Mouse (Mus musculus) layer of hippocampus, adult 18-20 months (tissue): ENCODE measurements around the gene Nt5c2. TPM values are rescaled to one million over a fixed set of nuclear protein-coding genes. Genes with fewer than 3 reads are reported as not detected.
A peak's percentile ranks its signal among the peaks of the same experiment; 100 is the strongest.

Experiments
- DNase-seq, 2 experiments: peaks; one replicate each; pipeline ENCODE4 v3.0.0; 2022; ENCODE audit warnings: low spot score in 2 of 2
- long read RNA-seq: library from polyadenylated mRNA; stranded (forward); transcript quantifications from one replicate; pipeline ENCODE4 v2.0.0, GENCODE M21; 2021
- total RNA-seq, 2 experiments: library from RNA; stranded (reverse); gene quantifications; 2 replicates each; pipeline ENCODE4 v1.2.3; 2021

The Nt5c2 gene
- 10 to 100 TPM; 75.5 to 78.5 TPM for total RNA-seq
- long read RNA-seq, transcript Nt5c2-202 (18 exons, 3,728 nt) = minor isoform, 15 of 104 reads
- long read RNA-seq, transcript Nt5c2-203 (18 exons, 3,148 nt) = major isoform, 54 of 104 reads
- long read RNA-seq, partial matches to known transcripts = 7 of 104 reads
- long read RNA-seq, other reads (novel, unspliced or antisense) = 27 of 104 reads

DNA sequence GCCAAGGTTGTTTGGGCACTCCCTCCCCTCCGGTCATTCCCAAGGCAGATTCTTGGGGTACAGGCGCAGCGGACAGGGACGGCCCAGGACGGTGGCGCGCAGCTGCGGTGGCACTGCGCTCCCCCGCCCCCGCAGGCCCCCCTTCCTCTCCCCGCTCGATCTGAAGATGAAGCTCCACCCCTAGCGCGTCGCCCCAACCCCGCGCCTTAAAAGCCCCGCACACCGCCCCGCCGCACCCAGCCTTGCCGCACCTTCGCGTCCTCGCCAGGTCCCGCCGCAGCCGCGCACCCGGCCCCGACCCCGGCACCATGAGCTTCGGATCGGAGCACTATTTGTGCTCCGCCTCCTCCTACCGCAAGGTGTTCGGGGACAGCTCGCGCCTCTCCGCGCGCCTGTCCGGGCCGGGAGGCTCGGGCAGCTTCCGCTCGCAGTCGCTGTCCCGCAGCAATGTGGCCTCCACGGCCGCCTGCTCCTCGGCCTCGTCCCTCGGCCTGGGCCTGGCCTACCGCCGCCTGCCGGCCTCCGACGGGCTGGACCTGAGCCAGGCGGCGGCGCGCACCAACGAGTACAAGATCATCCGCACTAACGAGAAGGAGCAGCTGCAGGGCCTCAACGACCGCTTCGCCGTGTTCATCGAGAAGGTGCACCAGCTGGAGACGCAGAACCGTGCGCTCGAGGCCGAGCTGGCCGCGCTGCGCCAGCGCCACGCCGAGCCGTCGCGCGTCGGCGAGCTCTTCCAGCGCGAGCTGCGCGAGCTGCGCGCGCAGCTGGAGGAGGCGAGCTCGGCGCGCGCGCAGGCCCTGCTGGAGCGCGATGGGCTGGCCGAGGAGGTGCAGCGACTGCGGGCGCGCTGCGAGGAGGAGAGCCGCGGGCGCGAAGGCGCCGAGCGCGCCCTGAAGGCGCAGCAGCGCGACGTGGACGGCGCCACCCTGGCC is at the start of gene Nt5c2, which contains the start of gene Ina:
Nt5c2 (minus strand) TSS at position 707 of the 935 bp plus-strand sequence.
Ina (plus strand) TSS at position 252 of the 935 bp plus-strand sequence.
- peak; percentile 64 to 80 for DNase-seq

DNA sequence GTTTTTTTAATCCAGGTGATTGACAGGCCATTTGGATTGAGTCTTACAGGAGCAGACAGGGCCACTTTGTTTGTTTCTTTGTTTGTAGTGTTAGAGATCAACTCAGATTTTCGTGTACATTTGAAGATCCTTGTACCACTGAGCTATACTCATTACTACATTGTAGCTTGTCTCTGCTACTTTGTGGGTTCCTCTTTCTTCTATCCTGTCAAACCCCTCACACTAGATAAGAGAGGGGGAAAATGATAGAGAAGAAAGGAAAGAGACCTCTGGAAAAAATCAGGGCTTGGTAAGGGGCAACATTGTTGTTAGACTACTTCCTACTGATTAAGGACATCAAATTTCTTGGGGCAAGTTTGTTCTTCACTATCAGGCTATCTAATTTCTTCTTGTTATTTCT is 42.7 kb upstream of the Nt5c2 start:
- DNase-seq = no peak

GRCm38 (mm10) chr19:47053471-47053870 is 38.5 kb upstream of the Nt5c2 start:
- DNase-seq = no peak

GRCm38 (mm10) chr19:47052927-47053326 is 38.0 kb upstream of the Nt5c2 start:
- no peak for DNase-seq

DNA sequence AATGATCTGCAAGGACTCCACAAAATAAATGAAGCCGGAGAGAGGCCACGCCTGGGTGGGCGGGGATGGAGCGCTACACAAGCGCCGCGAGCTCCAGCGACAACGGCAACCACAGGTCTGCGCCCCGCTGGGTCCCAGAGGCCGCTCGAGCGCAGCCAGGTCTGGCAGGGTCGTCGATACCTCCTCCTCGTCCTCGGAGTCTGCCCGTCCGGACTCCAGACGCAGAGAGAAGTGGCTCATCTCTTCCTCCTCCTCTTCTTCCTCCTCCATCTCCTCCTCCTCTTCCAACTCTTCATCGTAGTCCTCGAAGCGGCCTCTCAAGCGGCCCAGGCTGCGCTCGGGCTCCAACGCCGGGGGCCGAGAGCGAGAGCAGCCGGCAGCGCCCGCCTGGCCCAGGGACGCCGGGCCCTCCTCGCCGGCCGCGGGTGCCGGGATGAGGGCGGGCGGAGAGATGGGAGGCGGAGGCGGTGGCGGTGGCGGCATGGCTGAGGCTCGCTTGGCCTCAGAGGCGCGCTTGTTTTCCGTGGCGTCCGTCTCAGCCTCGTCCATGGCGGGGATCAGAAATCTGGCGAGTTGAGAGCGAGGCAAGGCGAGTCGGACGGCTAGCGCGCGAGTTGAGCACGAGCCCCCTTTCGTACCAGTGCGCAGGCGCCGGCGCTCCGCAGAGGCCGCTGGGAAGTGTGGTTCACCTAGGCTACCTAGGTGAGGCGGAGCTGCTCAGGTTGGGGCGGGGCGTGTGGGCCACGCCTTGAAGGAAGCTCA is 35.5 kb upstream of the Nt5c2 start, which contains the start of gene Pcgf6:
Pcgf6 (minus strand) TSS at position 636 of the 762 bp plus-strand sequence.
- peak; percentile 74 to 85 for DNase-seq

GRCm38 (mm10) chr19:47049840-47050239 is 34.9 kb upstream of the Nt5c2 start:
- no peak for DNase-seq

- no peak for DNase-seq
These were observed 34.1 kb upstream of the Nt5c2 start for GRCm38 (mm10) chr19:47049061-47049460.

DNA sequence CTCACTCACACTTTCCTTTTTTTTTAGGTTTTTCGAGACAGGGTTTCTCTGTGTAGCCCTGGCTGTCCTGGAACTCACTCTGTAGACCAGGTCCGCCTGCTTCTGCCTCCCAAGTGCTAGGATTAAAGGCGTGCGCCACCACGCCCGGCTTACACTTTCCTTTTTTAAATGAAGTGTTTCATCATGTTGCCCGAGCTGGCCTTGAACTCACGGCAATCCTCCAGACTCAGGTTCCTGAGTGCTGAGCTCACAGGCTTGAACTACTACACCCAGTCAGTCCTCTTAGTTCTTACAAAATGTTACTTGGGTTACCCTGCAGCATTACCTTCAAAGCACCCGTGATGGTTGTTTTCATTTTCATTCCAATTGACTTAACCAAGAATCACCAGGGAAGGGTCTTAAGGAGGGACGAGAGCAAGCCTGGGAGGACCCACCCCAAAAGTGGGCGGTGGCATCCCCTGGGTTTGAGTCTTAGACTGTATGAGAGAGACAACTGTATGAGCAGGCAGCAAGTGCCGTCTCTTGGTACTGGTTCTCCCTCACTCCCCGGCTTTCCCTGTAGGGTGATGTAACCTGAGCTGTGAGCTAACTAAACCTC is 32.4 kb upstream of the Nt5c2 start:
- DNase-seq = no peak

- DNase-seq = no peak
These were observed 31.4 kb upstream of the Nt5c2 start for GRCm38 (mm10) chr19:47046343-47046742.

- no peak for DNase-seq
These were observed 28.7 kb upstream of the Nt5c2 start for GRCm38 (mm10) chr19:47043608-47044007.

DNA sequence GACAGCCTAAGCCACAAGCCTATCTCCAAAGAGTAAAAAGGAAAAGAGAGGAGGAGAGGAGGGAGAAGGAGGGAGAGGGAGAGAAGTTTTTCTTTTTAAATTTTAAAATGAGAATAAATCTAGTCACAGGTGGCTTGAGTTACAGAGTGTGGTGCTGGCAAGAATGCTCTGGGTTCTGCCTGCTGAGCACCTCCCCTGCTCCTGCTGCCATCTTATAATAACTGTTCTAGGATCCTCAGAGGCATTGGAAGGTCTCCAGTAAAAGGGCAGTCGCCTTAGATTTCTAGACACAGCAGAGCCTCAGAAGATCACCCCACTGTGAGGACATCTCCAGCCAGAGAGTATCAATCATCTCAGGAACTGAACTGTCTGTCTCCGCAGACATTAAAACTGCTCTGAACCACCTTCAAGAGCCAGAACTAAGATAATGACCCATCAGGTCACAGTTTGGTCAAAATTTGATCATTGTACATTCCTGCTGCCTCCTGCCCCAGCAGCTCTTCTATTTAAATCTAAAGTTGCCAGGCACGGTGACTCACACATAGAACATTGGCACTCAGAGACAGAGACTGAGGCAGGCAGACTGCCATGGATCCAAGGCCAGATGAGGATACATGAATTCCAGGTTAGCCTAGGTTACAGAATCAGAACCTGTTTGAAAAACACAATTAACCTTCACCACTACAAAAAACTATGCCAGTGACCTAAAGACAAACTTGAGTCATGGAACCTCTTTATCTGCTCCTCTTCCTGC is 25.9 kb upstream of the Nt5c2 start:
- peak in 1 of 2 experiments; percentile 67 for DNase-seq

DNA sequence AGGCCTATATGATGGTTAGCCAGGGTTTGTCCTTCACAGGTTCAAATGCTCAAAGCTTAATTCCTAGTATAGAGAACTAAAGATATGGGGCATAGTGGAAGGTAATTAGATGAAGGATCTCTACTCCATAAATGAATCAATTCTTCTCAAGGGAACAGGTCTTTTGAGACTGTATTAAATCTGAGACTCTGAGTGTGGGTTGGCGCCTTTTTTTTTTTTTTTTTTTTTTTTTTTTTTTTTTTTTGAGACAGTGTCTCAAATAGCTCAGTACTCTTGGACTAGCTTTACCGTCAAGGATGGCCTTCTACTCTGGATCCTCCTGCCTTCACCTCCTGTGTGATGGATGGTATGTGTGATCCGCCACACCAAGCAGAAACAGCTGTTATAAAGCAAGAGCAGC is 21.6 kb upstream of the Nt5c2 start:
- DNase-seq = no peak

DNA sequence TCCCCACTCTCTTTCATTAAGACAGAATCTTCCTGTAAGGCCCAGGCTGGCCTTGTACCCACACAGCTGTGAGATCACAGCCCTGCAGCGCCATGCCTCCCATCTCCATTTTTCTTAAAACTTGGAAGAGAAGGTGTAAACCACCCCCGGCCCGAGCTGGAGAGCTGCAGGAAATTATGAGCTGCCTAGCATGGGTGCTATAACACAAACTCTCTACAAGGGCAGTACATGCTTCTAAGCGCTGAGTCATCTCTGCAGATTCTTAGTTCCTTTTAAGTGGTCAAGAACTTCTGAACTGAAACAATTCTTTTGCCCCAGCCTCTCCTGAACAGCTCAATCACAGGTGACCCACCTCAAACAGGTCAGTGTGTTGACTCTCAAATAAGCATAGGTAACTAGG is 20.0 kb upstream of the Nt5c2 start:
- no peak for DNase-seq

- peak; percentile 37 to 78 for DNase-seq
These were observed 16.8 kb upstream of the Nt5c2 start for GRCm38 (mm10) chr19:47031770-47032169.

DNA sequence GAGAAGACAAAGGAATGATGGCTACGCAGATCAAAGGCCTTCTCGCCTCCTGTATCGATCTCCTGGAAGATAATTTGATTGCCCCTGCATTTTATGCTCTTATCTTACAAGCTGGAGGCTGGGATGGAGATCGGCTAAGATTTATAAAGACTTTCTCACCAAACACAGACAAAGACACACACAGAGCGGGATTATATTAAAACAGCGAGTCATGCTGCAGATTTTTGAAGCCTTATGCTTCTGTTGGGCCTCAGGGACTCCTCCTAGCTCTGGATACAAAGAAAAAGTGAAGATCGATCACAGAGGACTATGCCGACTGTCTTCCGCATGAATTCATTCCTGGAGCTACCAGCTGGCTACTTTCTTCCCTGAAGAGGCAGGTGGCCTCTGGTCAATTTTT is 14.8 kb upstream of the Nt5c2 start:
- no peak for DNase-seq

DNA sequence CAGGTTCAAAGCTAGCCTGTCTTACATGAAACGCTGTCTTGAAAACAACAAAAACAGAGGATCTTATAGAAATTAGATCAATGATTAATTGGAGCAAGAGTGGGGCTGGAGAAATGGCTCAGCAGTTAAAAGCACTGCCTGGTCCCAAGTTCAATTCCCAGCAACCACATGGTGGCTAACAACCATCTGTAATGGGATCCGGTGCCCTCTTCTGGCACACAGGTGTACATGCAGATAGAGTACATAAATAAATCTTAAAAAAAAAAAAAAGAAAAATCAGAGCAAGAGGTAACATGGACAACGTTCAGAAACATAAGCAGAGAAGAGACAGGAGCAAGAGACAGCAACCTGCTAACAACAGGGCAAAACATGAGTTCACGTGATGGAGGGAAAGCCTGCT is 11.6 kb upstream of the Nt5c2 start:
- no peak for DNase-seq

GRCm38 (mm10) chr19:47024954-47025353 is 10.0 kb upstream of the Nt5c2 start:
- DNase-seq = no peak

GRCm38 (mm10) chr19:47023546-47023945 is 8.6 kb upstream of the Nt5c2 start:
- no peak for DNase-seq

DNA sequence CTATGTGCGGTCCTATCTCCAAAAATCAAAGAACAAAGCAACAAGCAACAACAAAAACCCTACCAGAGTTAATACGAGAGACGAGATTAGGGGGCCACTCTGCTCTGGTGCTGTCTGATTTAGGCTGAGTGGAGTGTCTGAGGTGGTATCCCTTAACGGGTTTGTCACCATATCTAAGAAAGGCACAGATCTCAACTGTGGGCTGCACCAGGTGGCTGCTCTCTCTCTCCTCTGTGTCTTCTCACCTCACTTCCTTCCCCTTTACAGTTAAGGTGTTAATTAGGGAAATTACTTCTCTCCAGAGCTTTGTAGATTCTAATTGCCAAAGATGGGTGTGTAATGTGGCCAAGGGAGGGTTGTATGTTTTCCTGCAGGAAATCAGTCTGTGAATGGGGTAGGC is 7.8 kb upstream of the Nt5c2 start:
- no peak for DNase-seq

- no peak for DNase-seq
These were observed 4.4 kb upstream of the Nt5c2 start for GRCm38 (mm10) chr19:47019326-47019725.
